Mouse (Mus musculus): Measurements from ENCODE around the gene Fam81b.
A peak's percentile ranks its signal among the peaks of the same experiment; 100 is the strongest.
"Not testable (repeated sequence)": the region's sequence is repeated elsewhere in the genome, so short reads cannot be mapped to it uniquely, and the experiment has no call there.

The Fam81b gene

DNA sequence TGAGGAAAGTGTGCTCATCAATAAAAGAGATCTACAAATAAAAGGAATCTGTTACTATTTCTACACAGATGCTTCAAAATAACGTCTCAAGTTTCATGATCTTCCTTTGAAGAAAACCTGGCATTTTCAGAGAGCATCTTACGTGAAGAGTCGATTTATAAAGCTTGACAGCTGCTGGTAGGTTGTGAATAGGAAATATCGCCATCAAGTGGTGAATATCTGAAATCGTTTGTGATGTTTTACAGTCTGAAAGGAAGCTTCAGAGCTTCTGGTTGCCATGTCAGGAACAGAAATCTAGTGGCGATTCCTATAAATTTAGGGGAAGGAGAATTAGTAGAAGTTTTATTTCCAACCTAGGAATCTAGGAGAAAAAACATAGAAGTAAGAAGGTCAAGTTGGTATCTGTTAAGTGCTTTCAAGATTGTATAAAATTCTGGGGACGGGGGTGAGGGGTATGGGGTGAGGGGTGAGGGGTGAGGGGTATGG, at the start of gene Fam81b:
TSS of gene Fam81b (minus strand) at position 436 of the 486 bp plus-strand sequence.
- no peak for DNase-seq (ENCODE audit: low spot score)

GRCm38 (mm10) chr13:76345941-76346340, 41.1 kb upstream of the Fam81b start:
- not testable (repeated sequence) for DNase-seq (ENCODE audit: low spot score)

- DNase-seq (ENCODE audit: low spot score), result no peak
Measured at GRCm38 (mm10) chr13:76318635-76319034, 13.8 kb upstream of the Fam81b start.

DNA sequence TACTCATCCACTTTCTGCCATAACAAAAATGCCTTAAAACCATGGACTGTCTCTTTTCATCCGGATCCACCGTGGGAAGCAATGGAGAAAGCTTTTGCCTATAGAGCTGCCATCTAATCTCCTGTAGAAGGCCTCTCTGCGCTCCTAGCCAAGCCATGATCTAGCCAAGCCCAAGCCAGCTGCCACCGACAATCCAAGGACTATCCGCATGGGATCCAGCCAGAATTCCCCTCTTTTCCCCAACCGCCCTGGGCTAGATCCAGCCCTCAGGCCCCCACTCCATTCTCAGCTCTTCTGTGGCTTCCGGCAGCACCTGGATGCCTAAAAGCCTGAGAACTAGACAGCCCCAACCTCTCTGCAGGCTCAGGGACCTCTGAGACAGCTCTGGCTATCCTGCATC, 6.7 kb upstream of the Fam81b start:
- DNase-seq (ENCODE audit: low spot score), result no peak

GRCm38 (mm10) chr13:76308811-76309210, 3.9 kb upstream of the Fam81b start:
- no peak for DNase-seq (ENCODE audit: low spot score)

DNA sequence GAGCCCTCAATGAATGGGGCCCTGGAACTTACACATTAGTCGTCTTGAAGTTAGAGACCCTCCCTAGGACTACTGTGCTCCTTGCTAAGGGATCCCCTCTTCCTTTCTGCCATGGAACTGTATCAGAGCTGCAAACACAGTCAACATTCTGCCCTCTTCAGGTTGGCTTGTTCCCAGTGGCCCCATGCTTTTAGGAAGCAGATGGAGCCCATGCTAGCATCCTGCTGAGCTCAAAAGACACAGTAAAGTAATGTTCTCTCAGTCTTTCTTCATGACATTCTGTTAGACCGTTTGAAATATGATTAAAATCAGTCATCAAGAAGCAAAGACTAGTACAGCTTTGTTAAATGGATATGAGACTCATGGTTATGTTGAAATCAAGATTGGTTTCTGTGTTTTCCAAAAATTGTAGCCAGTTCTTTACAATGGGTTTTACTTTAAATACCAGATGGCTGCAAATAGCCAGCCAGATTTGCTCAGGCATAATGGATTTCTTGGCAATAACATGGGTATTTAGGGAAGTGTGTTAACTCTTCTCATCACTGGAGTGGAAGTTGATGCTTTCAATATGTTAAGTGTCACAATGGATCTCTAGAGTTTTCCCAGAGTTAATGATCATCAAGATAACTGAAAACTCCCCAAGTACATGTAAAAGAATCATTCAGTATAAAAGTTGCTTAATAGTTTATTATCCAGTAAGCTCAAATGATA, 938 bp upstream of the Fam81b start:
- DNase-seq (ENCODE audit: low spot score), result no peak

DNA sequence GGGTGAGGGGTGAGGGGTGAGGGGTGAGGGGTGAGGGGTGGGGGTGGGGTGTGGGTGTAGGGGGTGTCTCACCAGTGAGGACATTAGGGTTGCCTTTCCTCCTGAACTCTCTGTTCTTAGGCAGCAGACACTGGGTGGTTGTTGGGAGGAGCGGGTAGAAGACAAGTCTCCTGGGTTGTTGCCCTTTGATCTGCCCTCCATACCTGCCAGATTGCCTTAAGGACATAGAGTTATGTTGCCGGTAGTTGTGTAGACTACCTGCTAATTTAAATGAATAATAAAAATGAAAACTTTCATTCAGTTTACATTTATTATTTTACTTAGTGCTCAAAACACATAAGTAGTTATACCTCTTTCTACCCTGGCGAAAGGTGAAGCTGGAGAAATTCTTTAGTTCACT, 369 bp upstream of the Fam81b start:
- DNase-seq (ENCODE audit: low spot score), result no peak

DNA sequence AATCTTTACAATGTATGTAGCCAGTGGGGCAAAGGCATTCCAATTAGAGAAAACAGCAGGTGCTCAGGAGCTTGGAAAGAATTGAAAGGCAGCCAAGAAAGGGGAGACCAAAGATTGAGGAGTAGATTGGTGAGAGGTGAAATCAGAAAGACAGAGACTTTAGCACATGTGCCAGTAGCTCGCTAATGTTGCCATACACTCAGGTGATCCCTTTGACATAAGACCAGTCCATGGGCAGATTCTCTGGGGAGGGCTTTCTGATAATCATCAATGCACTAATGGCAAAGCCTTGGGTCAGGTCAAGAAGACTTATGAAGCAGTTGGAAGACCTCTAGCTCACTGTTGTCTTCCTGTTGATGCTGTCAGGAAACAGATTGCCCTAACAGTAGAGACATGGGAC, 671 bp downstream of the Fam81b start:
- no peak for DNase-seq (ENCODE audit: low spot score)

DNA sequence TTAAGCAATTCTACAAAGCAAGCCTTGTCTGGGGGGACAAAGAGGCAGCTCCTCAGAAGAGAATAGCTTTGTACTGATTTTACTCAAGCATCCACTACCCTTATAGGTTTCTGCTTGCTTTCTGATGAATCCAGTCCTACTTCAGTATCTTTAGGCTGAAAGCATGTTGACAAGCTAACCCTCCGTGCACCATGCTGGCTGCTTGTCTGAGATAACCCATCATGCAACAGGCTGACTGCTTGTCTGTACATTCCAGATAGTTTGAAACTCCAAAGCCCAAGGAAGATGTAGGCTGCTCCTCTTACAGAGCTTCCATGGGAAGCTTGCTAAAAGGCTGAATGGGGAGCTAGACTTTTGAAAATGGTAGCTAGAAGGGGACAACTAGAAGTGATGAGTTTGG, 1.7 kb downstream of the Fam81b start:
- no peak for DNase-seq (ENCODE audit: low spot score)

DNA sequence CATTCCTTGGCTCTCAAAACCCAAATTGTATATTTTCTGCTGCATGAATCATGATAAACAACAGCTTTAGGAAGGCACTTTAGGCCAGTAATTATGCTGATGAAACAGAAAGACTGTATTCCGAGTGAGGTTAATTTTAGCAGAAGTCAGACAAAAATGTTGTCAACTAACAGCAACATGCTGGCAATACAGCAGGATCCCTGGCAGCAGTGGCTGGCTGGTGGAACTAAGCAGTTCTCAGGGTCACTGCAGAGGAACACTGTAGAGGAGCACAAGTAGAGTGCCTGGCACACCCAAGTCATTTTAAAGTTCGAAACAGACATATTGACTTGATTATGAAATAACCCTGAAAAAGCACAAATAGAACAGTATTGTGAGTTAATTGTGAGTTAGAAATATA, 2.8 kb downstream of the Fam81b start:
- no peak for DNase-seq (ENCODE audit: low spot score)

DNA sequence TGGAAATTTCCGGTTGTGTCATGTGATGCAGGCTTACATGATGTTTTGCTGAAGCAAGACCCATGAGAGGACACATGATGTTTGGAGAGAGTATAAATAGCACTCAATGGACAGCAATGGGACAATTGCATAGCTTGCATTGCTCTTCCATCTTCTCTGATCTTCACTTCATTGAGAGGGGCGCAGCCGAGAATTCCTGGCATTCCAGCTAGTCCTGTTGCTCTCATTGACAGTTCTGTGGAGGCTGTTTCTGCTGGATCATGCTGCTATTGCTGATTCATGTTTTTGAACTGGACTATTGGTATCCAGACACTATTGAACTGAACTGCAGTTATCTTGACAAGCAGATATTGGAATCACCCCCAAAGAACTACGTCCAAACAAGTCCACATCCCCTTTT, 12.8 kb downstream of the Fam81b start:
- DNase-seq (ENCODE audit: low spot score), result no peak

- no peak for DNase-seq (ENCODE audit: low spot score)
Measured at GRCm38 (mm10) chr13:76284597-76284996, 20.3 kb downstream of the Fam81b start.

GRCm38 (mm10) chr13:76264361-76265026, 40.4 kb downstream of the Fam81b start:
- DNase-seq (ENCODE audit: low spot score), result no peak

DNA sequence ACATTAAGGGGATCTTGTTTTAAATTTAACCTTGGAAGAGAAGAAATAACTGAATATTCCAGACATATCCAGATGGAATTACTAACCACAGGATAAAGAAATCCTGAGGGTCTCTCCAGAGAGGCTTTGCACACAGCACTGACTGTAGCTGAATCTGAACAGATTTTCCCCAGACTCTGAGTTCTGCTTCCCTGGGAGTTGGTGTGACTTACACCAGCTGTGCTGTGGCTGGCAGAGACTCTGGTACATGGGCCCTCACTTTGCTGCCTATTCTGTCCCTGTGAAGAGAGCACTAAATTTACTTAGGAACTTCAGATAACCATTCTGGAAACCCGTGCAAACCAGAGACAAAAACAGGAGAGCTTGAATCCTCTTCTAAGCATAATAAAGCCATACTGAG, 46.1 kb downstream of the Fam81b start:
- no peak for DNase-seq (ENCODE audit: low spot score)

DNA sequence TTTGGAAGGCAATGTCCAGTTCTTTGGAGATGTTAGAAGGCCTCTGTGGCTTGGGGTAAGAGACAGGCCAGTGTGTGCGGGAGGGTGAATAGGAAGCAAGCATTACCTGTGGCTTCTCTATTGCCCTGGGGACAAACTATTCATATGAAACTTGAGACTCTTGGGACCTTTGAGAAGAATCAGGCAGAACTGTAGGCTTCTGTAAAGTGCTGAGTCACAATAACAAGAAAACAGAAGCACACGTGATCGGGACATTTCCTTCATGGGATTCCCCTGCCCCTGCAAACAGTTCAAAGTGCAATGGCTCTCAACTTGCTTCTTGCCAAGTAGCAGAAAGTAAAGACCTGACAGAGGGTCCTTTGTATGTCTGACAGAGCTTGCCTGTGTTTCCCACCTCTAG, 48.5 kb downstream of the Fam81b start:
- DNase-seq (ENCODE audit: low spot score), result peak; percentile 4

DNA sequence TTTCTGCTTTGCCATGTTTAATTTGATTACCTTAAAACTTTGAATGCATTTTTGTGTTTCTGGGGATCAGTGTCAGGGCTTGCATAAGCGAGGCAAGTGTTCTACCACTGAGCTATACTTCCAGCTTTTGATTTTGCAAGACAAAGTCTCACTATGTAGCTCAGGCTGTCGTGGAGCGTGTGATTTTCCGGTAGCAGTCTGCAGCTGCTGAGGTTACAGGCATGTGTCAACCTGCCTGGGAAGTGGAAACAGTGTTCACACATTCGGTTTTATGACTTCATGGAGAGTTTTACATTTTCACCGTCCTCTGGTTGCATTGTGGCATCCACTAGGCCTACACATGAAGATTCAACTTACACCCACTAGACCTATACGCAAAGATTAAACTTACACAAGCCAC, 54.8 kb downstream of the Fam81b start:
- DNase-seq (ENCODE audit: low spot score), result no peak

GRCm38 (mm10) chr13:76249066-76249465, 55.8 kb downstream of the Fam81b start:
- no peak for DNase-seq (ENCODE audit: low spot score)

GRCm38 (mm10) chr13:76215397-76215796, 89.5 kb downstream of the Fam81b start:
- peak; percentile 2 for DNase-seq (ENCODE audit: low spot score)

DNA sequence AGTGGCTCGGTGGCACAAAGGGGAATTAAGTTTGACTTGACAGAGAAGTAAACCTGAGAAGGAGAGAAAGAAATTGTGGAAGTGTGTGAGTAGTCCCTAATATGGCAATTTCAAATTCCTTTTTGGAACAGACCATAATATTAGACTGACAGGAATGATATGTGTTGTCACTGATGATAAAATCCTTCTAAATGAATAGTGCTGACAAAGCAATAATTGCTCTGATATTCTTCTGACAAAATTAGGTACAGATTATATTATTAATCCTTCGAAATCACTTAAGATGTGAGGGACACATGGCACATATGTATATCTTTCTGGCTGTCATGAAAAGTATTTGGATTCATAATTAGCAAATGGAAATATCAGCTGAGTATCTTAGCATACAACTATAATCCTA, 89.9 kb downstream of the Fam81b start:
- no peak for DNase-seq (ENCODE audit: low spot score)

DNA sequence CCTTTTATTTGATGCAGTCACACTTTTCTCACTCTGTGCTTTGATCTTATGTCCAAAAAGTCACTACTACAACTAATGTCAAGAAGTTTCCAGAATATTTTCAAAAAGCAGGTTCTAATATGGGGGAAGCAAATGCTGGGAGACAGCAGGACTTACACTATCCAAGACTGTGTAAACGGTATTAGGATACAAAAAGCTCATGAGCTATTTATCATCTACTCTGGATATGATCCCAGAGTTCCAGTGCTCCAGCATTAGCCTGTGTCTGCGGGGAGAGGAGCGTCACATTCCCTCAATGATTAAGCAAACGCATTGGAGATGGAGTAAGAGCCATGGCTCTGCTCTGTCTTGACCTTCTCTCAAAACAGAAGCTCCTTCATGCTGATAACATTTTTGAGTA, 104.9 kb downstream of the Fam81b start:
- no peak for DNase-seq (ENCODE audit: low spot score)

DNA sequence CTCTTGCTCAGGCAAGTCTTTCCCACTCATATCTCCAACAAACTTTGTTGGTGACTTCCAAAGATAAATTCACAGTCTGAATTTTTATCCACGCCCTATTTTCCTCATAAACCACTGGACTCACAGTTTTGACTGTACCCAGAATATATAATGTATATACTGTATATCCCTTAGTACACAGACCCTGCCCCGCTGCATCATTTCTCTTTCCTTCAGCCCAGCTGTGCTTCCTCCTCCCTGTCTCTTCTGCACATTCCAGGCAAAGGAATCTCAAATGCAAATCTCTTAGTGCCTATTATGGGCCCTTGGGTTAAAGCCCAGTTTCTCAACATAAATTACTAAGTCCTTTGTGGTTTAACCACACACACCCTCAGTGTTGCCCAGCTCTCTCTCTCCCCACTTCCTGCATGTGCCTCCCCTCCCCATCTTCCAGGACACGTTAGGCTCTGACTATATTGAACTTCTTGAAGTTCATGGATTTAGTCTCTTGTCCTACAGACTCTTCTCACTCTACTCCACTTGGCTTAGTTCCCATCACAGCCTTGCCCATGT, 107.5 kb downstream of the Fam81b start:
- no peak for DNase-seq (ENCODE audit: low spot score)

GRCm38 (mm10) chr13:76195431-76196138, 109.3 kb downstream of the Fam81b start:
- DNase-seq (ENCODE audit: low spot score), result no peak

- no peak for DNase-seq (ENCODE audit: low spot score)
Measured at GRCm38 (mm10) chr13:76194937-76195336, 109.9 kb downstream of the Fam81b start.

Data from lung, postnatal 25 days (tissue).